Mouse (Mus musculus) heart, embryonic 10.5 days (tissue): ENCODE measurements around the gene Pnma3. TPM values are rescaled to one million over a fixed set of nuclear protein-coding genes. Genes with fewer than 3 reads are reported as not detected.
"Not testable (repeated sequence)": the region's sequence is repeated elsewhere in the genome, so short reads cannot be mapped to it uniquely, and the experiment has no call there.

ENCODE experiments used
- DNase-seq: peaks from one replicate; pipeline ENCODE4 v3.0.0-alpha.2; 2017; ENCODE audit warnings: low spot score
- H3K27ac ChIP-seq: fragments of 300-500 bp; sonication (generic); 2 replicates; pipeline ENCODE4 v1.5.1; 2016; ENCODE audit warnings: mild to moderate bottlenecking
- H3K27me3 ChIP-seq: fragments of 300-500 bp; sonication (generic); 2 replicates; pipeline ENCODE4 v1.6.1; 2016; ENCODE audit warnings: mild to moderate bottlenecking; ENCODE audit not compliant: poor library complexity, insufficient read depth, severe bottlenecking
- H3K36me3 ChIP-seq: fragments of 300-500 bp; sonication (generic); 2 replicates; pipeline ENCODE4 v1.6.1; 2016; ENCODE audit warnings: mild to moderate bottlenecking, moderate library complexity
- H3K4me1 ChIP-seq: fragments of 300-500 bp; sonication (generic); 2 replicates; pipeline ENCODE4 v1.6.1; 2016; ENCODE audit warnings: mild to moderate bottlenecking
- H3K4me3 ChIP-seq: fragments of 300-500 bp; sonication (generic); 2 replicates; pipeline ENCODE4 v1.5.1; 2016; ENCODE audit warnings: mild to moderate bottlenecking, moderate library complexity
- H3K9me3 ChIP-seq: fragments of 300-500 bp; sonication (generic); 2 replicates; pipeline ENCODE4 v1.6.1; 2016; ENCODE audit warnings: mild to moderate bottlenecking, moderate library complexity
- whole genome bisulfite sequencing: fragments of 180-500 bp; shearing (Covaris S2); methylation state at CpG from one replicate; pipeline ENCODE4 v1.1.7; 2016; 5-methylcytosine and 5-hydroxymethylcytosine counted together
- polyA plus RNA-seq: library from polyadenylated mRNA; unstranded; fragments of >200 nt; fragmentation: Nextera tagmentation; extraction: Ambion mirVana; gene quantifications from 2 replicates; pipeline ENCODE4 v1.2.1, GENCODE M21; 2016

The Pnma3 gene
- 0.08 TPM in 1 of 2 replicates, not detected in the other for polyA plus RNA-seq

GRCm38 (mm10) chrX:73064415-73064793, at the start of gene Pnma3:
Pnma3 (plus strand) TSS chrX:73064787.
- Histone ChIP-seq H3K4me3 (peak within 1 kb of the TSS; percentile 42), H3K9me3 (no peaks in the 10 kb centered on the region), H3K36me3 (no peaks in the 10 kb centered on the region), H3K27ac (no peak within 1 kb of the TSS), H3K27me3 (peaks cover 32% of the 10 kb centered on the region), H3K4me1 (0 out of 2 replicates have a peak, but pooled peaks cover 3% of the 10 kb centered on the region)
- DNase-seq: no peak
- WGBS: 25% methylated on average over 7 of the region's 7 CpGs

DNA sequence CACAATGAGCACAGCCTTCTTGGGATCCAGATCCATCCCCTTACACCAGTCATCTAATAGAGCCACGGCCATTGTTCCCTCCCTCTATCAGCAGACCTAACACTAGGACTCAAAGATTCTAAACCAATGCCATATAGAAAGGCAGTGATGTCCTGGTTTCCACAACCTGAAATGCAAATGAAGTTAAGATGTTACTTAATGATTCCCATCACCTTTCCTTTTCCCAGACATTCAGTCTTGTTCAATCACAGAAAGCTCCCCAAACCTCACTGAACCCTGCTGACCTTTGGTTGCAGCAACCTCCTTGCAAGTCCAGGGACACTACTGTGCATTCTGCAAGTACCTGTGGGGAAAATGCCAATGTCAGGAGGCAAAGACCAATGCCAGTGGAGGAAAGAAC, 27.6 kb upstream of the Pnma3 start, which contains the start of gene Pnma5:
Gene Pnma5, minus strand, starts transcription at position 101 of the 400 bp plus-strand sequence.
- H3K27ac ChIP-seq: no peak within 1 kb of the TSS
- WGBS: 53% methylated on average over 1 of the region's 1 CpGs
- no peaks in the 10 kb centered on the region for H3K9me3 ChIP-seq
- no peaks in the 10 kb centered on the region for H3K4me1 ChIP-seq
- no peak within 1 kb of the TSS for H3K4me3 ChIP-seq
- no peak for DNase-seq
- peaks cover 7% of the 10 kb centered on the region; the same call in 1 of the 2 replicates for H3K27me3 ChIP-seq
- H3K36me3 ChIP-seq: no peaks in the 10 kb centered on the region

- no peaks in the 10 kb centered on the region for H3K4me1 ChIP-seq
- no peak for DNase-seq
- WGBS: 76% methylated on average over 8 of the region's 8 CpGs
Observed at GRCm38 (mm10) chrX:73038831-73039230, 25.8 kb upstream of the Pnma3 start.

GRCm38 (mm10) chrX:73039666-73040065, 24.9 kb upstream of the Pnma3 start:
- no peak for DNase-seq
- H3K4me1 ChIP-seq: no peaks in the 10 kb centered on the region
- H3K27ac ChIP-seq: no peak overlapping the region
- peaks cover 7% of the 10 kb centered on the region; the same call in 1 of the 2 replicates for H3K27me3 ChIP-seq
- 75% methylated on average over 12 of the region's 12 CpGs for WGBS
- no peaks in the 10 kb centered on the region for H3K9me3 ChIP-seq
- H3K4me3 ChIP-seq: no peak overlapping the region
- no peaks in the 10 kb centered on the region for H3K36me3 ChIP-seq

More at GRCm38 (mm10) chrX:73038831-73039230, 25.8 kb upstream of the Pnma3 start:
- H3K27me3 ChIP-seq: peaks cover 7% of the 10 kb centered on the region; the same call in 1 of the 2 replicates
- H3K36me3 ChIP-seq: no peaks in the 10 kb centered on the region
- H3K9me3 ChIP-seq: no peaks in the 10 kb centered on the region
- no peak overlapping the region for H3K4me3 ChIP-seq
- no peak overlapping the region for H3K27ac ChIP-seq

DNA sequence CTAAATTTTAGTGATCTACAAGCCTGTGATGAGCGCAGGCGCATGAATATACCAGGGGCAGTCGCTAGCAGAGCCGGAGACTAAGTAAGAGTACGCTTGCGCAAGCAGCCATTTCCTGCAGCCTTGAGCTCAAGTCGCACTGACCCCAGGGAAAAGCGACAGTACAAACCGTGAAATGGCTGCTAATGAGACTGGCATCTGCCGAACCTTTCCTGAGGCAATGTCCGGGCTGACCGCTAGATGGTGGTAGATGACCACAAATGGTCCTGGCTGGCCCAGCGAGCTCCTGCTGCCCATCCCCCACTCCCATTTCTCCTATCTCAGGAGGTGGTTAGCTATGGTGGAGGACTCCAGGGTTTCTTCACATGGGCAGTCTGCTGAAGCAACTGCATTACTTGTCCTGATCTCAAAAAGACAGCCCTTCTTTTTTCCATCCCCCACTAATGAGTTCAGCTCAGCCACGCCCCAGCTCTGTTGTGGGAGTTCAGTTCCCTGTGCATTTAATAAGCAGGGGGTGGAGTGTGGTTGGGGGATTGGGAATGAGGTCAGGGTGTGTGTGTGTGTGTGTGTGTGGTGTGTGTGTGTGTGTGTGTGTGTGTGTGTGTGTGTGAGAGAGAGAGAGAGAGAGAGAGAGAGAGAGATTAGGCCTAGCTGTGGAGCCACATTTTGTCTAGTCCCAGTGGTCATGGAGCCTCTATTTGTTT, 10.6 kb upstream of the Pnma3 start:
- Histone ChIP-seq H3K27ac (no peak overlapping the region), H3K9me3 (no peaks in the 10 kb centered on the region), H3K4me1 (no peaks in the 10 kb centered on the region), H3K4me3 (peak overlapping the region; percentile 22; the same call in 1 of the 2 replicates), H3K27me3 (no peaks in the 10 kb centered on the region; the same call in 1 of the 2 replicates), H3K36me3 (no peaks in the 10 kb centered on the region)
- 19% methylated on average over 14 of the region's 14 CpGs for WGBS
- DNase-seq: peak; percentile 90

DNA sequence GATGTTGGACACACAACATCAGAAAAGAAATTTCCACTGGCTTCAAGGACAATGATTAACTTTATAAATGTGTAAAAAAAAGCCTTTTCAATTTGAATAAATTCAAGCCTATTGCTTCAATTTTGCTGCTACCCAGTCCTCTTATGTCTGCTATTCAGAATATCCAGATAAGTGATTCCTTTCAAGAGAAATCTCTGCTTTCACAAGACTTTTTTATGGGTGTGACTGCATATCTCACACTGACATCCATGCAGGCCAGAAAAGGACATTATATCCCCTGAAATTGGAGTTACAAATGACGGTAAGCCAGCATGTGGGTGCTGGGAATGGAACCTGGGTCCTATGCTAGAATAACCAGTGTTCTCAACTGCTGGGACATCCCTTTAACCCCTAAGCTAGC, 3.1 kb upstream of the Pnma3 start:
- H3K4me3 ChIP-seq: no peak overlapping the region
- H3K27ac ChIP-seq: no peak overlapping the region
- no peaks in the 10 kb centered on the region for H3K36me3 ChIP-seq
- no peak for DNase-seq
- H3K9me3 ChIP-seq: no peaks in the 10 kb centered on the region
- WGBS: 65% methylated on average over 1 of the region's 1 CpGs
- peaks cover 32% of the 10 kb centered on the region for H3K27me3 ChIP-seq
- H3K4me1 ChIP-seq: 0 out of 2 replicates have a peak, but pooled peaks cover 3% of the 10 kb centered on the region

DNA sequence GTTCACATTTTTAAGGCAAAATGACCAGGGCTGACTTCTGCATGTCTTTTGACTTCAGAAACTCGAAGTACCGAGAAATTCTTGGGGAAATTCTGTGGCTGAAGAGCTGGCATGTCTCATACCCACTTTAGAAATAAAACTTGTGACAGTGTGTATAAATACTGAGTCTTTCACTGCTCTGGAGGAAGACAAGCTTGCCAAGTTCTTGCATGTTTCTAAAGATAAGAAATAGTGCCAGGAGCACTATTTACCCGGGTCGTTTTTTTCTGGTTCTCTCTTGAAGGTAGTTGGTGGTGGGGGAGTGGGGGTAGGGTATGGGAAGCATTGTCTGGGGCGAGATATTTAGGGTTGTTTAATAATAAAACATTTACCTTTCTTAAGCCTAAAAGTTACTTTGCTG, 2.3 kb upstream of the Pnma3 start:
- WGBS: 53% methylated on average over 5 of the region's 5 CpGs
- H3K36me3 ChIP-seq: no peaks in the 10 kb centered on the region
- 0 out of 2 replicates have a peak, but pooled peaks cover 3% of the 10 kb centered on the region for H3K4me1 ChIP-seq
- no peak for DNase-seq
- H3K9me3 ChIP-seq: no peaks in the 10 kb centered on the region
- H3K4me3 ChIP-seq: no peak overlapping the region
- H3K27me3 ChIP-seq: peaks cover 32% of the 10 kb centered on the region
- no peak overlapping the region for H3K27ac ChIP-seq

DNA sequence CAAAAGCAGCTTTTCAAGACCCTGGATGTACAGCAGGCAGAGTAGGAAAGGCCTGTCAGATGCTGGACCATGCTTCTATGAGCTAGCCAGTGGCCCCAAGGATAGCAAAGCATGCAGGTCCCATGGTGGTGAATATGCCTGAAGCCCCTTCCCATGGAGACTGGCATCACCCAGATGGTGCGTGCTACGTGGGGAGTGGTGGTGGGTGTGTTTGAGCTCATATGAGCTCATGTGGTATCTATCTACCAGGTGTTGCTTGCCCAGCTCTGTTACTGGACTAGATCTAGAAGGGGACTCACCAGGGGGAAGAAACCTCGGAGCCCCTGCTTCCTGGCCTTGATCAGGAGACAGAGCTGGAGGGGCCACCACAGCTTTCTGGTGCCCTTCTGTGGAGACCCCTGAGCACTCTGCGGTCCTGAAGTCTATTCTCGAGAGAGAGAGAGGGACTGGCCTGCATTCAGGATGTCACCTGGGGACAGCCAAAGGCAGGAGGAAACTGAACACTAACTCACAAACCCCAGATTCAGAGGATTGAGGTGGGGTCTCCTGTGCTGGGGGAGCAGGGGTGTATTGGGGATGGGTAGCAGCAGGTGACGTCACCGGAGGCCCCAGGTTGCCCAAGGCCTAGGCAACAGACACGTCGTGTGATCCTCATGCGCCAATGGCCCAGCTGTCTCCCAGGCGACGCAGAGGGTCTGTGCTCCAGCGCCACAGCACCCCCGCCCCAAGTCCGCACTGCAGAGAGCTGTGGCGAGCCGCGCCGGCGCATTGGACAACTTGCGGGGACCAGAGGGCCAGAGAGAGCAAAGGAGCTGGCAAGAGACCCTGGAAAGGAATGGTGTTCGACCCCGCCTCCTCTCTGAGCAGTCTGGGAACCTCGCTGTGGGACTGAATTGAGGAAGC, 824 bp upstream of the Pnma3 start:
- Histone ChIP-seq H3K36me3 (no peaks in the 10 kb centered on the region), H3K9me3 (no peaks in the 10 kb centered on the region), H3K4me3 (peak overlapping the region; percentile 42), H3K27ac (no peak overlapping the region), H3K4me1 (0 out of 2 replicates have a peak, but pooled peaks cover 3% of the 10 kb centered on the region), H3K27me3 (peaks cover 32% of the 10 kb centered on the region)
- WGBS: 30% methylated on average over 24 of the region's 24 CpGs
- no peak for DNase-seq

DNA sequence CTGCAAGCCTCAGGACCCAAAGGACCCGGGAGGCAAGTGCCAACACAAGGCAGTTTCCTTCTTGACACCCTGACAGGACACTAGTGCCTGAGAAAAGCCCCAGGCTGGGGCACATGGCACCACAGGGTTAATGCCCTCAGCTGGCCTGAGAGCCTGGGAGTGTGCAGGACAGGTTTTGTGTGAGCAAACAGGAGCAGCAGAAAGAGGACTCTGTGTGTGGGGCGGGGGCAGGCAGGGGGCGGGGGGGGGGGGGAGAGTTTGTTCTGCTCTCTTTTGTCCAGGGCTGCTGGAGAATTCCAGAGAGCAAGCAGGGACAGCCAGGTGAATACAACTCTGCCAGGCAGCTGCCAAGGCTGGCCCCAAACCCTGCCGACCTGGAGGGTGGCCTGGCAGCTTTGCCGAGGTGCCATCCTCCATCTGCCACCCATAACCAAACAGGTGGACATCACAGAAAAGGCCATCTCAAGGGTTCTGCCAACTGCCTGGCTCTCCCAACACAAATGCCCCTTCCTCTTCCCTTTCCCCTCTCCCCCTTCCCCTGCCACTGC, 2.3 kb downstream of the Pnma3 start:
- H3K27me3 ChIP-seq: peaks cover 32% of the 10 kb centered on the region
- not testable (repeated sequence) for H3K9me3 ChIP-seq, H3K4me3 ChIP-seq

GRCm38 (mm10) chrX:73082267-73083055, 17.9 kb downstream of the Pnma3 start, which contains the start of gene Xlr4a:
Xlr4a (minus strand) TSS chrX:73082478.
- H3K27me3 ChIP-seq, H3K36me3 ChIP-seq, H3K9me3 ChIP-seq, H3K4me3 ChIP-seq, H3K4me1 ChIP-seq, DNase-seq, H3K27ac ChIP-seq: not testable (repeated sequence)
- 77% methylated on average over 19 of the region's 19 CpGs for WGBS

More for the DNA sequence above, 2.3 kb downstream of the Pnma3 start:
- WGBS: 72% methylated on average over 2 of the region's 5 CpGs
- H3K4me1 ChIP-seq, H3K27ac ChIP-seq, DNase-seq, H3K36me3 ChIP-seq: not testable (repeated sequence)

DNA sequence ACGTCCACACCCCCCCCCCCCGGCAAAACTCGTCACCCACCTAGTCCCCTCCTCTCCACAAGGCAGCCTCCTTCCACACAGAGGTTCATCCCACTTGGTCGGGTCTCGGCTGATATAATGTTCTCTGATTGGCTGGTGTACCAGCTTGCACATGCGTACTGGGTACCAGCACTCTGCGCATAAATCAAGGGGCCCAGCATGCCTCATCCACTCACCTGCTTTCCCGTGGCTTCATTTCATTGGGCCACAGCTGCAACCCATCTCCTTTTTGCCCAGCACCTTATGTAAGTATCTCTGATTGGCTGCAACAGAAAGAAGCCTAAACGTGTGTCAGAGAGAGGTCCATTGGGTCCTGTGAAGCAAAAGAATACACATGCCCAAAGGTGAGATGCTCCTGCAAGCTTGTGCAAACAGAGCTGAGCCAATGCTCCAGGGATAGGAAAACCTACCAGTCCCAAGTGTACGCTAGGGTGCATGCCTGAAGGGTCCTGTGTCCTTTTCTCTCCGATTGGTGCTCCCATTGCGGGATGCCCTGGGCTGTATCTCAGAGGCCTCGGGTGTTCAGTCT, 32.4 kb downstream of the Pnma3 start, which contains the start of gene Xlr3a:
Gene Xlr3a, minus strand, starts transcription at position 155 of the 568 bp plus-strand sequence.
- not testable (repeated sequence) for H3K4me1 ChIP-seq, H3K9me3 ChIP-seq, H3K27ac ChIP-seq, H3K4me3 ChIP-seq, DNase-seq, H3K27me3 ChIP-seq, H3K36me3 ChIP-seq
- 71% methylated on average over 13 of the region's 13 CpGs for WGBS

DNA sequence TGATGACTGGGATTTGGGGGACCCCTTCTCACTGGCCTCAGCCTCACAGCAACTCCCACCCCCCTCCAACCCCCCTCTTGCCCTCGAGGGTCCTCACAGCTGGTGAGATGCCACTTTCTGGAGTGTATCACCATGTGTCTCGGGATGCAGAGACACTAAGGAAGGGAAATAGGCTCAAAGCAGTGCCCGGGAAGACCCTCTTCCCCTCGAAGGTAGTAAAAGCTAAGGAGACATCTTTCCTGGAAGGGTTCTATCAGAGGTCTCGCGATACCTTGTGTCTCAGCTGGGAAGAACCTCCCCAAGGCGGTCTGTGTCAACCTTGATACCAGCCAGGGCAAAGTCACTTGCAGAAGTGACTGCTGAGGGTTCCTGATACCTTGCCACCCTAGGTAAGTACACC, 52.2 kb downstream of the Pnma3 start, which contains the start of gene Gm14685:
Gene Gm14685, plus strand, starts transcription at position 301 of the 400 bp plus-strand sequence.
- no CpG with 5 or more reads among the region's 7 CpGs for WGBS
- not testable (repeated sequence) for H3K36me3 ChIP-seq

More for the DNA sequence above, 52.2 kb downstream of the Pnma3 start, which contains the start of gene Gm14685:
- not testable (repeated sequence) for DNase-seq, H3K4me1 ChIP-seq, H3K27me3 ChIP-seq, H3K4me3 ChIP-seq, H3K9me3 ChIP-seq, H3K27ac ChIP-seq
